Mouse (Mus musculus) hindbrain, embryonic 15.5 days (tissue): Measurements from ENCODE around the gene Sntb2. TPM values are rescaled to one million over a fixed set of nuclear protein-coding genes. Genes with fewer than 3 reads are reported as not detected.
"Not testable (repeated sequence)": the region's sequence is repeated elsewhere in the genome, so short reads cannot be mapped to it uniquely, and the experiment has no call there.

Source experiments
- ATAC-seq: fragments of 200-750 bp; cut with Nextera tagmentation; 2 replicates; pipeline ENCODE4 v1.8.0; 2017; ENCODE audit warnings: low read depth, moderate number of reproducible peaks, moderate TSS enrichment; ENCODE audit not compliant: low FRiP score
- H3K27ac ChIP-seq: fragments of 300-500 bp; sonication (generic); replicated peaks from 2 replicates; pipeline ENCODE4 v1.5.1; 2015; ENCODE audit warnings: mild to moderate bottlenecking, inconsistent platforms
- H3K27me3 ChIP-seq: fragments of 300-500 bp; sonication (generic); 2 replicates; pipeline ENCODE4 v1.6.1; 2015; ENCODE audit warnings: control low read depth, inconsistent platforms
- H3K36me3 ChIP-seq: fragments of 300-500 bp; sonication (generic); 2 replicates; pipeline ENCODE4 v1.6.1; 2015; ENCODE audit warnings: control low read depth, inconsistent platforms
- H3K4me1 ChIP-seq: fragments of 300-500 bp; sonication (generic); replicated peaks from 2 replicates; pipeline ENCODE4 v1.6.1; 2015; ENCODE audit warnings: control low read depth, inconsistent platforms
- H3K4me2 ChIP-seq: fragments of 300-500 bp; sonication (generic); 2 replicates; pipeline ENCODE4 v1.6.1; 2015; ENCODE audit warnings: moderate library complexity, mild to moderate bottlenecking, inconsistent platforms
- H3K4me3 ChIP-seq: fragments of 300-500 bp; sonication (generic); 2 replicates; pipeline ENCODE4 v1.5.1; 2015; ENCODE audit warnings: mild to moderate bottlenecking, inconsistent platforms
- H3K9ac ChIP-seq: fragments of 300-500 bp; sonication (generic); 2 replicates; pipeline ENCODE4 v1.6.1; 2015; ENCODE audit warnings: inconsistent platforms
- H3K9me3 ChIP-seq: fragments of 300-500 bp; sonication (generic); 2 replicates; pipeline ENCODE4 v1.6.1; 2016; ENCODE audit warnings: control low read depth, inconsistent platforms
- WGBS: fragments of 180-500 bp; shearing (Covaris S2); methylation state at CpG from one replicate; pipeline ENCODE4 v1.1.7; 2015; 5-methylcytosine and 5-hydroxymethylcytosine counted together
- polyA plus RNA-seq: library from polyadenylated mRNA; unstranded; fragments of >200 nt; fragmentation: Nextera tagmentation; extraction: Ambion mirVana; gene quantifications from 2 replicates; pipeline ENCODE4 v1.2.1, GENCODE M21; 2015

Gene Sntb2
- polyA plus RNA-seq, 1 experiment from 2014 or later = 6.5 TPM

DNA sequence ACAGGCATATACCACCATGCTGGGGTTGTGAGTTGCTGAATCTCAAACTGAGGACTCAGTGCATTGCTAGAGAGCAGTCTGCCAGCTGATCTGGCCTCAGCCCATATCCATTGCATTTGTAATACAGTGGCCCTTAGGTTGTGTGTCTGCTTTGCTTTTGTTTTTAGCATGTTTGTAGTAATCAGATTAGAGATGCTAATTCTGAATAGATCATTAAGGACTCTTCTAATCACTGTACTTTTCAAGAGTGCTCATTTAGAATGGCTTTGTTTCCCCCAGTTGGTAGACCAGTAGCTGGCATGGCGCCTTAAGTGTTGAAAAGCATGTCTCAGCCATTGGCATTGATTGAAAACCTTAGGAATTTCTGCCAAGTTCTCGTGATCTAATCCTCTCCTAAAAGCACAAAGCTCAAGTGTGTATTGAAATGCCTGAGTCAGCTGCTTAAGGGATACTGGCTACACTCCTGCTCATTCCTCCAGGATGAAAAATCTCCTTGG lies 43.3 kb downstream of the Sntb2 start:
- peak; percentile 84 for ATAC-seq
- Histone ChIP-seq H3K9ac (no peak overlapping the region), H3K27ac (no peak overlapping the region), H3K36me3 (no peaks in the 10 kb centered on the region), H3K9me3 (no peaks in the 10 kb centered on the region), H3K27me3 (no peaks in the 10 kb centered on the region), H3K4me2 (no peak overlapping the region), H3K4me1 (peaks cover 7% of the 10 kb centered on the region; the same call in 1 of the 2 replicates), H3K4me3 (no peak overlapping the region)
- WGBS = 37% methylated on average over 2 of the region's 2 CpGs

- H3K9ac ChIP-seq = no peak overlapping the region
- peak overlapping the region; percentile 29; the same call in 1 of the 2 replicates for H3K4me2 ChIP-seq
- peak; percentile 82 for ATAC-seq
- H3K27me3 ChIP-seq = no peaks in the 10 kb centered on the region
- peak overlapping the region; percentile 66 for H3K27ac ChIP-seq
- no peak overlapping the region for H3K4me3 ChIP-seq
- no peaks in the 10 kb centered on the region for H3K36me3 ChIP-seq
- 45% methylated on average over 9 of the region's 9 CpGs for WGBS
- peaks cover 10% of the 10 kb centered on the region for H3K4me1 ChIP-seq
- no peaks in the 10 kb centered on the region for H3K9me3 ChIP-seq
Measured at GRCm38 (mm10) chr8:106985404-106985821, 49.9 kb downstream of the Sntb2 start.

DNA sequence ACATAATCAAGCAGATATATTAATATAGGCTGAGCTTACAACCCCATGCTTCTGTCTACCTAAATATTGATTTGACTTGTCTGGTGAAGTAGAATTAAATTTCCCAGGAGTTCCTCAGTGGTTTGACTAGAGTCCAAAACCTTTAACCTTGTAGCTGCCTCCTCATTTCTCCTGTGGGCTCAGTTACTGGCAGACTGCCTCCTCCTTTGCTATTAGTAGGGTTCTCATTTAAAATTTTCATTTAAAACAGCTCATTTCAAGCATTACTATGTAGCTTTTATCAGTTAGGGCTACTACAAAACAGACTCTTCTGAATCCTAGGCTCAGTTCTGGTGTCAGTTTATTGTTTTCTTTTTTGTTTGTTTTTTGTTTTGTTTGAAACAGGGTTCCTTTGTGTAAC lies 50.4 kb downstream of the Sntb2 start:
- Histone ChIP-seq H3K9ac (no peak overlapping the region), H3K4me2 (peak overlapping the region; percentile 29; the same call in 1 of the 2 replicates), H3K4me3 (no peak overlapping the region), H3K27ac (peak overlapping the region; percentile 66), H3K36me3 (peaks cover 1% of the 10 kb centered on the region; the same call in 1 of the 2 replicates), H3K27me3 (no peaks in the 10 kb centered on the region), H3K9me3 (no peaks in the 10 kb centered on the region), H3K4me1 (peaks cover 10% of the 10 kb centered on the region)
- ATAC-seq = no peak

DNA sequence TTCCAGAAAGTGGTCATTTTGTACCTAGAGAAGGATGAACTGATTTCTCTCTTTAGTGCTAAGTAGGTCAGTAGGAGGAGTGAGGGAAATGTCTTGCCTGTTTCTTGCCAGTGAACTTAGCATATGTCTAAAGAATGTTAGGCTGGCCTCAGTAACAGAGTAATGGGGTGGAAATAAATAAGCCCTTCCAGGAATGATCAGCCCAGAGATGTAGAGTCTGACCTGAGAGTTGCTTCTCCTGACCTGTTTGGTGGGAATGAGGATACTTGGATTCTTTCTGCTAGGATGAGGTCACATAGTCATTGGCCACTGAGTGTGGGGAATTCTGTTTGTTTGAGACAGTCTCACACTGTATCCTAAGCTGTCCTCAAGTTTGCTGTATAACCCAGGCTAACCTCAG lies 52.0 kb downstream of the Sntb2 start:
- Histone ChIP-seq H3K27me3 (no peaks in the 10 kb centered on the region), H3K4me3 (no peak overlapping the region), H3K4me1 (peaks cover 10% of the 10 kb centered on the region), H3K9me3 (no peaks in the 10 kb centered on the region), H3K9ac (no peak overlapping the region), H3K36me3 (peaks cover 8% of the 10 kb centered on the region; the same call in 1 of the 2 replicates), H3K27ac (no peak overlapping the region), H3K4me2 (no peak overlapping the region)
- ATAC-seq = no peak

- Histone ChIP-seq H3K9me3 (no peaks in the 10 kb centered on the region), H3K4me2 (no peak overlapping the region), H3K27ac (no peak overlapping the region), H3K36me3 (peaks cover 8% of the 10 kb centered on the region; the same call in 1 of the 2 replicates), H3K4me3 (no peak overlapping the region), H3K9ac (no peak overlapping the region), H3K4me1 (no peaks in the 10 kb centered on the region), H3K27me3 (no peaks in the 10 kb centered on the region)
- 91% methylated on average over 7 of the region's 7 CpGs for WGBS
- ATAC-seq = no peak
Measured at GRCm38 (mm10) chr8:106991393-106991792, 55.8 kb downstream of the Sntb2 start.

DNA sequence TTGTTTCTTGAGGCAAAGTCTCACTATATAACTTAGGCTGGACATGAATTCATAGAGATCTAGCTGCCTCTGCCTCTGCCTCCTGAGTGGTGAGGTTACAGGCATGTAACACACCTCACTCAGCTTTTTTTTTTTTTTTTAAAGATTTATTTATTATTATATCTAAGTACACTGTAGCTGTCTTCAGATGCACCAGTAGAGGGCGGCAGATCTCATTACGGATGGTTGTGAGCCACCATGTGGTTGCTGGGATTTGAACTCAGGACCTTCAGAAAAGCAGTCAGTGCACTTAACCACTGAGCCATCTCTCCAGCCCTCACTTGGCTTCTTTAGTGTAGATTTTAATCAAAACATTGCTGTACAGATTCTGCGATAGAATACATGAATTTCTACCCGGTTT lies 60.8 kb downstream of the Sntb2 start:
- H3K9ac ChIP-seq, H3K4me2 ChIP-seq, H3K4me1 ChIP-seq, ATAC-seq, H3K4me3 ChIP-seq, H3K36me3 ChIP-seq, H3K9me3 ChIP-seq, H3K27ac ChIP-seq, H3K27me3 ChIP-seq: not testable (repeated sequence)
- 90% methylated on average over 4 of the region's 4 CpGs for WGBS

GRCm38 (mm10) chr8:106997416-106997815 lies 61.9 kb downstream of the Sntb2 start:
- 84% methylated on average over 4 of the region's 4 CpGs for WGBS
- ATAC-seq = no peak
- no peak overlapping the region for H3K4me3 ChIP-seq
- no peak overlapping the region for H3K9ac ChIP-seq
- H3K27ac ChIP-seq = no peak overlapping the region
- H3K36me3 ChIP-seq = 0 out of 2 replicates have a peak, but pooled peaks cover 4% of the 10 kb centered on the region
- H3K4me2 ChIP-seq = no peak overlapping the region
- no peaks in the 10 kb centered on the region for H3K9me3 ChIP-seq
- H3K27me3 ChIP-seq = no peaks in the 10 kb centered on the region
- H3K4me1 ChIP-seq = 0 out of 2 replicates have a peak, but pooled peaks cover 3% of the 10 kb centered on the region

DNA sequence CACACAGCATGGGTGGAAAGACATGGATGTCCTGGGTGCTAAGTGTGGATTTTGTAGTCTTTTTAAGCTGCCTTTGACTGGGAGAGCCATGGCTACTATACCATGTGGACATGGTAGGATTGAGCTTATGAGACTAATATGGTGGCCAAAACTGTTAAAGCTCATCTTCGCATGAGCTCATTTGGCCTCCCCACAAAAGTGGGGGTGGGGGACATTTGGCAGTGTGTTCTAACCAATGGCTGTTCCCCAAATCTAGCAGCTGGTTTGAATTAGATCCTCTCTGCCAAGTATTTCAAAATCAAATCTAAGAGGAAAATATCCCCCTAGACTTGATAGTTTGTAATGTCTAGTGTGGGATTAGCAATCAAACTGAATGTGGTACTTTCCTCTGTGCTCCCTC lies 63.5 kb downstream of the Sntb2 start:
- no peak overlapping the region for H3K9ac ChIP-seq
- H3K36me3 ChIP-seq = 0 out of 2 replicates have a peak, but pooled peaks cover 4% of the 10 kb centered on the region
- H3K9me3 ChIP-seq = no peaks in the 10 kb centered on the region
- no peak overlapping the region for H3K4me3 ChIP-seq
- H3K27ac ChIP-seq = no peak overlapping the region
- H3K27me3 ChIP-seq = no peaks in the 10 kb centered on the region
- H3K4me2 ChIP-seq = no peak overlapping the region
- no peak for ATAC-seq
- 79% methylated on average over 1 of the region's 1 CpGs for WGBS
- H3K4me1 ChIP-seq = 0 out of 2 replicates have a peak, but pooled peaks cover 3% of the 10 kb centered on the region

- peak; percentile 54; the same call in 1 of the 2 replicates for ATAC-seq
- Histone ChIP-seq H3K4me1 (0 out of 2 replicates have a peak, but pooled peaks cover 3% of the 10 kb centered on the region), H3K27me3 (no peaks in the 10 kb centered on the region), H3K4me2 (no peak overlapping the region), H3K4me3 (no peak overlapping the region), H3K9me3 (no peaks in the 10 kb centered on the region), H3K27ac (no peak overlapping the region), H3K36me3 (0 out of 2 replicates have a peak, but pooled peaks cover 2% of the 10 kb centered on the region), H3K9ac (no peak overlapping the region)
- 36% methylated on average over 5 of the region's 5 CpGs for WGBS
Measured at GRCm38 (mm10) chr8:107002532-107002931, 67.0 kb downstream of the Sntb2 start.

DNA sequence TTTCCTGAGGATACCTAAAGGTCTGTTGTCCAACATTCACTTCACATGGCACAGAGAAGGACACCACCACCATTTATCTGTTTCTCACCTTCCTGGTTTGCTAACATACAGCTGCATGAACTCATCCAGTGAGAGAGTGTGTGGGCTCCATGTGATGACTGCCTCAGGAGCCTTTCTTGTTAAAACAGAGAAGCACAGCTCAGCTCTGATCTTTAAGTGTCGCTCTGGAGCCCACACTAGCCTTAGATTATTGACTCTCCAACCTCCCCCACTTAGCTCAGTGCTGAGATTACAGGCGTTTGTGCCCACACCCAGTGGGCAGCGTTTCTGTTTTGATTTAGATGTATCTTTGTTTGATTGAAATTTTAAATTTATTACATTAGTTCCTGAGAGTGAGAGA lies 72.2 kb downstream of the Sntb2 start:
- no peak overlapping the region for H3K4me3 ChIP-seq
- H3K4me1 ChIP-seq = no peaks in the 10 kb centered on the region
- 88% methylated on average over 3 of the region's 3 CpGs for WGBS
- no peak overlapping the region for H3K27ac ChIP-seq
- H3K4me2 ChIP-seq = no peak overlapping the region
- ATAC-seq = no peak
- peaks cover 11% of the 10 kb centered on the region for H3K36me3 ChIP-seq
- H3K9ac ChIP-seq = no peak overlapping the region
- no peaks in the 10 kb centered on the region for H3K9me3 ChIP-seq
- no peaks in the 10 kb centered on the region for H3K27me3 ChIP-seq

- H3K27me3 ChIP-seq = no peaks in the 10 kb centered on the region
Measured at GRCm38 (mm10) chr8:107012666-107013065, 77.1 kb downstream of the Sntb2 start.

GRCm38 (mm10) chr8:107014915-107015314 lies 79.4 kb downstream of the Sntb2 start:
- no peak overlapping the region for H3K4me3 ChIP-seq
- WGBS = 98% methylated on average over 1 of the region's 1 CpGs
- no peak overlapping the region for H3K27ac ChIP-seq
- no peak overlapping the region for H3K4me2 ChIP-seq
- H3K4me1 ChIP-seq = no peaks in the 10 kb centered on the region
- H3K27me3 ChIP-seq = no peaks in the 10 kb centered on the region
- H3K9me3 ChIP-seq = no peaks in the 10 kb centered on the region
- no peak overlapping the region for H3K9ac ChIP-seq
- peaks cover 11% of the 10 kb centered on the region for H3K36me3 ChIP-seq
- no peak for ATAC-seq

More at GRCm38 (mm10) chr8:107012666-107013065, 77.1 kb downstream of the Sntb2 start:
- 77% methylated on average over 2 of the region's 2 CpGs for WGBS
- H3K9ac ChIP-seq = no peak overlapping the region
- ATAC-seq = no peak
- H3K4me3 ChIP-seq = no peak overlapping the region
- no peak overlapping the region for H3K27ac ChIP-seq
- H3K4me2 ChIP-seq = no peak overlapping the region
- peaks cover 11% of the 10 kb centered on the region for H3K36me3 ChIP-seq
- no peaks in the 10 kb centered on the region for H3K4me1 ChIP-seq
- H3K9me3 ChIP-seq = no peaks in the 10 kb centered on the region

GRCm38 (mm10) chr8:107023479-107023878 lies 87.9 kb downstream of the Sntb2 start:
- Histone ChIP-seq H3K9me3 (no peaks in the 10 kb centered on the region), H3K27ac (no peak overlapping the region), H3K36me3 (no peaks in the 10 kb centered on the region), H3K4me2 (no peak overlapping the region), H3K4me3 (no peak overlapping the region), H3K4me1 (no peaks in the 10 kb centered on the region), H3K9ac (no peak overlapping the region), H3K27me3 (no peaks in the 10 kb centered on the region)
- WGBS = 92% methylated on average over 8 of the region's 8 CpGs
- ATAC-seq = no peak
